Mouse (Mus musculus) kidney, embryonic 15.5 days (tissue): ENCODE measurements at regions not wholly inside any gene's neighbourhood (a gene's known extent, or its start where the extent isn't known, plus 50 kb on each side); places are given as distances from the start of the nearest gene placed in this dataset.

Experiments used
- ATAC-seq: fragments of 200-750 bp; cut with Nextera tagmentation; replicated peaks from 2 replicates; pipeline ENCODE4 v1.8.0; 2017; ENCODE audit warnings: moderate TSS enrichment; ENCODE audit not compliant: low FRiP score
- H3K27ac ChIP-seq: fragments of 300-500 bp; sonication (generic); 2 replicates; pipeline ENCODE4 v1.5.1; 2015; ENCODE audit warnings: mild to moderate bottlenecking, inconsistent platforms
- H3K27me3 ChIP-seq: fragments of 300-500 bp; sonication (generic); 2 replicates; pipeline ENCODE4 v1.6.1; 2015; ENCODE audit warnings: inconsistent platforms
- H3K36me3 ChIP-seq: fragments of 300-500 bp; sonication (generic); 2 replicates; pipeline ENCODE4 v1.6.1; 2015; ENCODE audit warnings: inconsistent platforms
- H3K4me1 ChIP-seq: fragments of 300-500 bp; sonication (generic); 2 replicates; pipeline ENCODE4 v1.6.1; 2015; ENCODE audit warnings: inconsistent platforms
- H3K4me2 ChIP-seq: fragments of 300-500 bp; sonication (generic); 2 replicates; pipeline ENCODE4 v1.6.1; 2015; ENCODE audit warnings: moderate library complexity, mild to moderate bottlenecking, inconsistent platforms
- H3K4me3 ChIP-seq: fragments of 300-500 bp; sonication (generic); replicated peaks from 2 replicates; pipeline ENCODE4 v1.5.1; 2015; ENCODE audit warnings: mild to moderate bottlenecking, inconsistent platforms
- H3K9ac ChIP-seq: fragments of 300-500 bp; sonication (generic); 2 replicates; pipeline ENCODE4 v1.6.1; 2015; ENCODE audit warnings: mild to moderate bottlenecking, inconsistent platforms
- H3K9me3 ChIP-seq: fragments of 300-500 bp; sonication (generic); replicated peaks from 2 replicates; pipeline ENCODE4 v1.6.1; 2016; ENCODE audit warnings: inconsistent platforms
- WGBS: fragments of 180-500 bp; shearing (Covaris S2); methylation state at CpG from one replicate; pipeline ENCODE4 v1.1.7; 2015; ENCODE audit warnings: mixed read lengths; 5-methylcytosine and 5-hydroxymethylcytosine counted together

DNA sequence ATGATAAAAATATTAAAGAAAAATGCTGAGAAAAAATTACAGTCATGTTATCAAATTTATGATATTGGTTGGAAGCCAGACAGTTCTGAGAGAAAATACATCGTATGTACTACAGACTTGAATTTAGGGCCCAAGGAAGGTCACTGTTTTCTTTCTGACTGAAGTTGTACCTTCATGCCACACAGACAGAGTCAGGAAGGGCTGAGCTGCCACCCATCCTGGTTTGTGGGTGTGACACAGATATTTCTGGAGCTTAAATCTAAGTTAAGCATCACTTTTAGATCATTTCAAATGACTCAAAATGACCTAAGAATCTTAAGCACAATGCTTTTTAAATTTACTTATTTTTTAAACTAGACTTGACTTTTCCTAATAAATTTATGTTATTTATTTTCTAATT lies 331.8 kb downstream of the Gja1 start:
- Histone ChIP-seq H3K9ac (no peak overlapping the region), H3K4me2 (no peak overlapping the region), H3K27ac (no peak overlapping the region), H3K27me3 (no peaks in the 10 kb centered on the region), H3K4me3 (no peak overlapping the region), H3K9me3 (no peaks in the 10 kb centered on the region), H3K36me3 (no peaks in the 10 kb centered on the region), H3K4me1 (peaks cover 8% of the 10 kb centered on the region; the same call in 1 of the 2 replicates)
- ATAC-seq: no peak
- WGBS: 40% methylated on average over 1 of the region's 1 CpGs

DNA sequence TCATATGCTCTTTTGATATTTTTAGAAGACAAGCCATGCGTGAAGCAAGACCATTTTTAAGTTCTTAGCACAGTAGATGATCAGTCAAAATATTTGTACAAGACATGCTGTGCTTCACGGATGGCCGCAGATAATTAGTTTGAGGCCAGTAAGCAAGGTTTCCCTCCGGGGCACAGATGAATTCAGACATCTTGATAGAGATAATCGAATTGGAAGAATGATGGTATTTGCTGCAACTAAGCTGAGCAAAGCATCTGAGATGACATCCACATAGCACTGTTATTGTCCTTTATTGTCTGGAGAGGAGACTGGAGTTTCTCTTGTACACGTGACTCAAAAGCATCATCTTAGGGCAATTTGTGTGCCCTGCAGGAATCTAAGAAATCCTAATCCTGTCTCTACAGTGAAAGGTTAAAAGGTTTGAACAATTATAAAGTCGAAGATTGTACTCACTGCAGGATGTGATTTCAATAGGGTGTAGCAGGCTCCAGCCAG lies 335.5 kb downstream of the Gja1 start:
- H3K4me1 ChIP-seq: peaks cover 8% of the 10 kb centered on the region; the same call in 1 of the 2 replicates
- peak; percentile 64; the same call in 1 of the 2 replicates for ATAC-seq
- H3K9me3 ChIP-seq: no peaks in the 10 kb centered on the region
- H3K27me3 ChIP-seq: no peaks in the 10 kb centered on the region
- no peaks in the 10 kb centered on the region for H3K36me3 ChIP-seq
- no peak overlapping the region for H3K4me3 ChIP-seq
- H3K27ac ChIP-seq: no peak overlapping the region
- H3K9ac ChIP-seq: no peak overlapping the region
- WGBS: 29% methylated on average over 7 of the region's 7 CpGs
- 0 out of 2 replicates have a peak overlapping the region, but pooled peaks have one; percentile 14 for H3K4me2 ChIP-seq

DNA sequence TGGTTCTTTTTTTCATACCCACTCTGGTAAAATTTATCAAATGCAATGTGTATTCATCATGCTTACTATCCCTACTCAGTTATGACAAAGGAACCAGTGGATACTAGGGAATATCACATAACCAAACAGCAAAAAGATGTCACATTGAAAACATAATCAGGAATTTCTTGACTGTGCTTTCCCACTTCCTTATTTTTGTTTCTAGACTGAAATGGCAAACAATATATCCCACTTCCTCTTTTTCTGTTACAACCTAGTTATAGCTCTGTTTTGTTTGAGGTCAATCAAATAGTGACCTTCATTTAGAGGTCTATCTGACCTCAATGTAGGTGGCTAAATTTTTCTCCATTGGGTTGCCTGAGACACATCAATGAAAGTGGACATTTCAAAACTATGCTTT lies 359.9 kb downstream of the Gja1 start:
- Histone ChIP-seq H3K4me1 (no peaks in the 10 kb centered on the region), H3K36me3 (no peaks in the 10 kb centered on the region)

DNA sequence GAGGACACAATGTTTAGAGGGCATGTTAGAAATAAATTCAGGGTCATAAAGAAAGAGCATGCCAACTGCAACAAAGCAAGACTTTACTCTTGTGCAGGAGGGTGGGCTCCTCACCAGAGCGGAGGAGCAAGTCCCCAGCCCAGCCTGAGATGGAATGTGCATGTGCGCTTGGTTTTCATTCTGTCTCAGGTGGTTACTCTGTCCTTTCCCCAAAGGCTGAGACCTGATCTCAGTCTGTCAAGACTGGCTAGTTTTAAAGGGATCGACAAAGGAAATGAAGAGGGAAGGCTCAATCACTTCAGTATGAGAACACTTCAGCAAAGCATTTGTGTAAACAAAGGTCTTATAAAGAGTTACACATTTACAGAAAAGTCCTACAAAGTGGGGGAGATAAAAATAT lies 362.5 kb downstream of the Gja1 start:
- H3K4me3 ChIP-seq: no peak overlapping the region
- no peak for ATAC-seq
- H3K36me3 ChIP-seq: no peaks in the 10 kb centered on the region
- H3K4me1 ChIP-seq: no peaks in the 10 kb centered on the region
- H3K27me3 ChIP-seq: no peaks in the 10 kb centered on the region
- H3K27ac ChIP-seq: no peak overlapping the region
- no peak overlapping the region for H3K4me2 ChIP-seq
- WGBS: 78% methylated on average over 3 of the region's 3 CpGs
- no peak overlapping the region for H3K9ac ChIP-seq
- H3K9me3 ChIP-seq: no peaks in the 10 kb centered on the region

More for the DNA sequence above, 359.9 kb downstream of the Gja1 start:
- H3K27me3 ChIP-seq: no peaks in the 10 kb centered on the region
- no peak for ATAC-seq
- no peak overlapping the region for H3K4me3 ChIP-seq
- no peaks in the 10 kb centered on the region for H3K9me3 ChIP-seq
- H3K9ac ChIP-seq: no peak overlapping the region
- no peak overlapping the region for H3K27ac ChIP-seq
- H3K4me2 ChIP-seq: no peak overlapping the region

DNA sequence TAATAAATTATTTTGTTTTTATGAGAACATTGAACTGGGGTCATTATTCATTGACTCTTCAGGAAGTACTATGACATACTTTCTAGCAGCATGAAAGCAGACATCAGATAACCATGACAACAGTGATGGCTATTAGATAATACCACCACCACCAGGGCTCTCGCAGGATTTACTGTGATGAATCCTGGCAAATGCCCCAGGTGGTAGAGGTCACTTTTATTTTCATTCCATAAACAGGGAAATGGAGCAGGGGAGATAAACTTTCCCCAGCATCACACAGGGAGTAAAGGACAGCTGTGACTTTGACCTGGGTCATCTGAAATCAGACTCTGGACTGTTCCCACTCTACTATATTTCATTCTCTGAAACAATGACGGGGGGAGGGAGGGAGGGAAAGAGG lies 375.0 kb downstream of the Gja1 start:
- Histone ChIP-seq H3K9ac (no peak overlapping the region), H3K4me1 (0 out of 2 replicates have a peak, but pooled peaks cover 3% of the 10 kb centered on the region), H3K4me2 (no peak overlapping the region), H3K27ac (no peak overlapping the region), H3K27me3 (no peaks in the 10 kb centered on the region), H3K4me3 (no peak overlapping the region), H3K9me3 (no peaks in the 10 kb centered on the region), H3K36me3 (no peaks in the 10 kb centered on the region)
- ATAC-seq: peak; percentile 90
- 18% methylated on average over 1 of the region's 2 CpGs for WGBS

DNA sequence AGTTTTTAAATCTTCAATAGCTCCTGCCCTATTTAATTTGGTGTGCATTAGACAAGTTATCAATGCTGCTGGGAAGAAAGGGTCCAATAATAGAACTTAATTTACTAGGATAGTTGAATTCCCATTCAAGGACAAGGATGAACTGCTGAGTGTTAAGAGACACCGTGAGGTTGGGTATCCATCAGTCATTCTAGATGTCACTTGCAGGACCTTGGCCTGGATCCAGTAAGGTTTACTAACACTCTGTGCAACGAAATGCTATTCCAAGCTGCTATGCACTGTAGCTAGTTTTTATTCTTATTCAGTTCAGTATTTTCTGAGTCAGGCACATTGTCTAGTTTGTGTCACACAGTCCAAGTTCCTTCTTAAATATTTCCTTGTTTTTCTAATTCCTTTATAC lies 376.4 kb downstream of the Gja1 start:
- Histone ChIP-seq H3K4me3 (no peak overlapping the region), H3K4me2 (no peak overlapping the region), H3K9me3 (no peaks in the 10 kb centered on the region), H3K4me1 (0 out of 2 replicates have a peak, but pooled peaks cover 3% of the 10 kb centered on the region), H3K9ac (no peak overlapping the region), H3K27me3 (no peaks in the 10 kb centered on the region), H3K36me3 (no peaks in the 10 kb centered on the region), H3K27ac (no peak overlapping the region)
- ATAC-seq: no peak
- WGBS: 46% methylated on average over 2 of the region's 2 CpGs

DNA sequence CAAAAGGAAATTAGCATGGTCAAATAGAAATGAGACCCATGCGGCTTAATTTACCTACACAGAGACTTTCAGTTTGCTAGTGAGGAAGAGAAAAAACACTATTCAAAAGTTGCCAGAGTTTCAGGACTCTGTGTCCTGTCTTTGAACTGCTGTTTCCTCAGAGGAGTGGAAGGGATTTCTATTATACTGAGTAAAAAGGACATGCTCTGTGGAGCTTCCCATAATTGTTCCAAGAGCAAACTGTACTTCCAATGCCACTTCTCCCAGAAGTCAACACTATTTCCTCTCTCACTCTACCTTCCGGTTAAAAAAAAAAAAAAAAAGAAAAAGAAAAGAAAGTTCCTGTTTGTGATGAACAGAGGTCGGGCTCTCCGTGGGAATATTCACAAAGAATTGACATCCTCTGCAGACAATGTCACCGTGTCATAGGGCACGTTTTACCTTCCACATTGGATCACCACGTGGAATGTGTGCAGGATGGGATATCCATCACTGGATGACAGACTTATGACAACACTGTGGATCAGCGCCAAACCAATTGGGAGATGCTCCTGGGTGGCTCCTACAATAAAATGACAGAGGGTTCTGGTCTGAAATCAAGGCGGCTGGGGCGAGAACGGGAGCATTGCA lies 377.5 kb downstream of the Gja1 start:
- no peak for ATAC-seq
- Histone ChIP-seq H3K4me1 (0 out of 2 replicates have a peak, but pooled peaks cover 3% of the 10 kb centered on the region), H3K9ac (no peak overlapping the region), H3K27ac (peak overlapping the region; percentile 18; the same call in 1 of the 2 replicates), H3K4me3 (no peak overlapping the region), H3K27me3 (no peaks in the 10 kb centered on the region), H3K36me3 (no peaks in the 10 kb centered on the region), H3K9me3 (no peaks in the 10 kb centered on the region), H3K4me2 (no peak overlapping the region)
- 60% methylated on average over 11 of the region's 11 CpGs for WGBS

DNA sequence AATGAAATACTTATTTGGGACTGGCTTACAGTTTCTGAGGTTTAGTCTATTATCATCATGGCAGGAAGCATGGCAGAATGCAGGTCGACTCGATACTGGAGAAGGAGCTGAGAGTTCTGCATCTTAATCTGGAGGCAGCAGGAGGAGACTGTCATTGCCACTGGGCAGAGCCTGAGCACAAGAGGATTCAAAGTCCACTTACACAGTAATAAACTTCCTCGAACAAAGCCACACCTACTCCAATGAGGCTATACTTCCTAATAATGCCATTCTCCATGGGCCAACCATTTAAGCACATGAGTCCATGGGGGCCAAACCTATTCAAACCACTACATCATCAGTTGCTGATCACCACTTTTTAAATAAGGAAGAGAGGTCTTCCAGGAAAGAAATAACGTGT lies 393.5 kb downstream of the Gja1 start:
- WGBS: 89% methylated on average over 4 of the region's 4 CpGs
- no peak overlapping the region for H3K27ac ChIP-seq
- no peak for ATAC-seq
- H3K4me1 ChIP-seq: no peaks in the 10 kb centered on the region
- H3K4me3 ChIP-seq: no peak overlapping the region
- no peaks in the 10 kb centered on the region for H3K9me3 ChIP-seq
- H3K4me2 ChIP-seq: no peak overlapping the region
- H3K36me3 ChIP-seq: no peaks in the 10 kb centered on the region
- H3K27me3 ChIP-seq: no peaks in the 10 kb centered on the region
- no peak overlapping the region for H3K9ac ChIP-seq

DNA sequence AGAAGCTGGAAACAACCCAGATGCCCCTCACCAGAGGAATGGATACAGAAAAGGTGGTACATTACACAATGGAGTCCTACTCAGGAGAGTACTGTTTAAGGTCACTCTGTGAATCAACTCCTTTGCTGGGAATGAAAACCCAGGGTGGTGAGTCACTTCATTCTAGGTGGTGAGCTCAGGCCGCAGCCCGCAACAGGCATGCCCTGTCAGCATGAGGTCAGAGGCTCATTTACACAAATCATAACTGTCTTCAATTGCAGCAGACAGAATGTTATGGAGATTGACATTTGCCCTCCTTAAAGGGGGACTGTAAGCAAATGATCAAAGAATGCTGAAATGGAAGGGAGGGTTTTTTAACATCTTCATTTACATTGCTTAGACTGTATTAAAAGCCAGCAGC lies 405.1 kb downstream of the Gja1 start:
- H3K27me3 ChIP-seq: no peaks in the 10 kb centered on the region
- no peak overlapping the region for H3K27ac ChIP-seq
- H3K9me3 ChIP-seq: no peaks in the 10 kb centered on the region
- ATAC-seq: no peak
- H3K36me3 ChIP-seq: no peaks in the 10 kb centered on the region
- 77% methylated on average over 2 of the region's 2 CpGs for WGBS
- H3K9ac ChIP-seq: no peak overlapping the region
- H3K4me1 ChIP-seq: no peaks in the 10 kb centered on the region
- H3K4me2 ChIP-seq: no peak overlapping the region
- no peak overlapping the region for H3K4me3 ChIP-seq

DNA sequence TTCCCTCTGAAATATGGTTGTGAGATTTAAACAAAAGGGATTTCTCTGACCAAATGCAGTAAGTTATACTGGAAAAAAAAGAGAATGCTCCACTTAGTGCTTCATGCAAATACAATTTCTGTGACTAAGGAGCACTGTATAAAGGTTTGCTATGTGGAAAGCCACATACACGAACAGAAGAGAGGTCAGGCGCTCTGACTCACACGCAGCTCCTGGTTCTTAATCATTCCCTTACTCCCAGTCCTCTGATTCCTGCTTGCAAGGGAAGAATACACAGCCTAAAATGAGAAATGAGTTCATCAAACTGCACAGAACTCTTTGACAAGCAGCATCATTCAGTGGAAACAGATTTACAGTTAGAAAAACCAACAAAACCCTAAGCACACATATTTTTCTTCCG lies 406.8 kb downstream of the Gja1 start:
- 79% methylated on average over 4 of the region's 4 CpGs for WGBS
- Histone ChIP-seq H3K4me2 (no peak overlapping the region), H3K36me3 (no peaks in the 10 kb centered on the region), H3K9me3 (no peaks in the 10 kb centered on the region), H3K27ac (no peak overlapping the region), H3K27me3 (no peaks in the 10 kb centered on the region), H3K4me3 (no peak overlapping the region), H3K4me1 (no peaks in the 10 kb centered on the region), H3K9ac (no peak overlapping the region)
- ATAC-seq: no peak

DNA sequence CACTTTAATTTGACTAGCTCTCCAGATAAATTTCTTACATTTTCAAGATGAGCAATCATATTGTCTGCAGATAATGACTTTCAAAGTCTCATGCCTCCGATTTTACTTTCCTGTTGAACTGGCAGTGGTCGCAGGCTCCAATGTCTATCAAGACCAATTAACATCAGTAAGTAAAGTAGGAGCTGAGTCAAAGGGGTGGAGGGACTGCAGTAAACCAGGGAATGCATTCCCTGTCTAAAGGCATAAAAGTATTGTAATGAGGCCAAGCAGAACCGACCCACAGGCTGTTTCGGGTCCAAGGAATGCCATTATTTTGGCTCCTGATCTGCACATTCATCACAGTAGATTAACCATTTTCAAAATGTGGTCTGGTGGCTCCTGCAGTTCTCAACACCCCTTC lies 411.0 kb downstream of the Gja1 start:
- no peak for ATAC-seq
- no peaks in the 10 kb centered on the region for H3K36me3 ChIP-seq
- H3K27me3 ChIP-seq: no peaks in the 10 kb centered on the region
- no peak overlapping the region for H3K4me3 ChIP-seq
- no peak overlapping the region for H3K27ac ChIP-seq
- H3K9ac ChIP-seq: no peak overlapping the region
- peaks cover 4% of the 10 kb centered on the region; the same call in 1 of the 2 replicates for H3K4me1 ChIP-seq
- no peak overlapping the region for H3K4me2 ChIP-seq
- no peaks in the 10 kb centered on the region for H3K9me3 ChIP-seq
- WGBS: 58% methylated on average over 4 of the region's 4 CpGs

DNA sequence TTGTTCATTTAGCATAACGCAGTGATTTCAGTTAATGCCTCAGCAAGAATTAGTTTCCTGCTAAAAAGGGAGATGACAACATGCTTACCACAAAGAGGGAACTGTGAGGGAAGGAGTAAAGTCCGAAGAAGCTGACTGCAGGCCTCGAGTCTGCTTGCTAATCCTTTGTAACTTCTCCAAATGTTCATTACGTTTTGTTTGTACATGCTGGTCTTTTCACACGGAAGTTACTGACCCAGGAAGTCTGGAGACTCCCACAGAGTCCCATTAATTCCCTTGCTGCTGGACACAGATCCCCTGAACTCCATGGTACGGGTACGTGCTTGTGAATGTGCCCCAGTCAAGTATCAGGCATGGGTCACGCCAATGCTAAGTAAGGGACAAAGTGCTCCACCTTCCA lies 415.9 kb downstream of the Gja1 start:
- Histone ChIP-seq H3K27ac (no peak overlapping the region), H3K27me3 (no peaks in the 10 kb centered on the region), H3K9me3 (no peaks in the 10 kb centered on the region), H3K9ac (no peak overlapping the region), H3K4me3 (no peak overlapping the region), H3K4me2 (no peak overlapping the region), H3K4me1 (peaks cover 9% of the 10 kb centered on the region; the same call in 1 of the 2 replicates), H3K36me3 (no peaks in the 10 kb centered on the region)
- peak; percentile 92 for ATAC-seq
- WGBS: 28% methylated on average over 8 of the region's 8 CpGs

DNA sequence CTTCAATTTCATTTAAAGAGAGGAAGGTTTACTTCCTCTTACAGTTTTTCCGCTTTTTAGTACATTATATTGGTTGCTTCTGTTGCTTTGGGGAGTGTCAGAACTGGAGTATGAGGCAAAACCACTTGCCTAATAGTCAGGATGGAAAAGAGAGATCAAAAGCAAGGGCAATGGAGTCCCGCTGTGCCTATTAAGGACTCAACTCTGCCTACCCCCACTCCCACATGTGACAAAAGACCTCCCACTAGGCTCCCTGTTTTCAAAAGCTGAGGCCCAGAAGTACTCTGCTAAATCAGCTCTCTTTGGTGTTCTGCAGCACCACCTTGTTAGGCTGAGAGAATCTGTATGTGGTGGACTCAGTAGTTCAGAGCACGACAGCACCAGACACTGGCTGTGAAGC lies 418.3 kb downstream of the Gja1 start:
- Histone ChIP-seq H3K4me3 (no peak overlapping the region), H3K4me1 (peaks cover 23% of the 10 kb centered on the region), H3K9ac (no peak overlapping the region), H3K4me2 (no peak overlapping the region), H3K9me3 (no peaks in the 10 kb centered on the region), H3K36me3 (no peaks in the 10 kb centered on the region), H3K27me3 (no peaks in the 10 kb centered on the region), H3K27ac (no peak overlapping the region)
- WGBS: 45% methylated on average over 3 of the region's 3 CpGs
- ATAC-seq: no peak
